Mouse (Mus musculus) adrenal gland, postnatal 36 days (tissue): ENCODE measurements at regions not wholly inside any gene's neighbourhood (a gene's known extent, or its start where the extent isn't known, plus 50 kb on each side); places are given as distances from the start of the nearest gene placed in this dataset.

Experiments used
- DNase-seq, 2 experiments: peaks; one replicate each; pipeline ENCODE4 v3.0.0; 2021; ENCODE audit warnings: mixed read lengths in 1 of 2

DNA sequence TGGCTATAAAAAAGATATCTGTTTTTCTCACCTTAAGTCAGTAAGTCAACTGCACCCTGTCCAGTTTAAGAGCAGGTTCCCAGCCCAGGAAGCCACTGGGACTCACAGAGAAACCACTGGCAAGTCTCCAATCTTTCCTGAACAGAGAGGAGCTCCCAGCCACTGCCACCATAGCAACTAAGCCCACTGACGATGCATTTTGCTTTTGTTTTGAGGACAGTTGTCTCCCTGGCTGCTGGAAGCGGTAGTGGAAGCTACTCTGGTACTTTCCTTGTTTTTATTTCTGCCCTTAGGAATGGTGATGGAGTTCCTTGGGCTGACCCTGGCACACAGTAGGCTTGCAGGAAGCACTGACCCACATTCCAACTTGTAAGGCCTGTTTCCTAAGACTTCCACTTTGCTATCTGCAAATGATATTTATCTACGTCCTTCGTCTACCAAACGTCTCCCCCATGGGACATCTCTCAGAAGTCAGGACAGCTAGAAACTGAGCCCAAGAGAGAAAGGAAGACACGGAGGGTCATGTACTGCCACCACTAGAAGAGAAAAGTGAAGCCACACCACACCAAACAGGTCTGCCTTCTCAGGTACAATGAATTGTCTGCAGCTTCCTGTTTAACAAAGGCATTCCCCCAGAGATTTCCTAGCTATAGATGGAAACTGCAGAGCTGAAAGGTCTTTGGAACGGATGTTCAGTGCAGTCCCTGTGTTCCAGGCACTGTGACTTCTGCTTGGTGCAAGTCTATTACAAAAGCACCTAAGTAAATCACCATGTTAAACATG is 125.7 kb upstream of the Fmo9 start:
- no peak for DNase-seq

DNA sequence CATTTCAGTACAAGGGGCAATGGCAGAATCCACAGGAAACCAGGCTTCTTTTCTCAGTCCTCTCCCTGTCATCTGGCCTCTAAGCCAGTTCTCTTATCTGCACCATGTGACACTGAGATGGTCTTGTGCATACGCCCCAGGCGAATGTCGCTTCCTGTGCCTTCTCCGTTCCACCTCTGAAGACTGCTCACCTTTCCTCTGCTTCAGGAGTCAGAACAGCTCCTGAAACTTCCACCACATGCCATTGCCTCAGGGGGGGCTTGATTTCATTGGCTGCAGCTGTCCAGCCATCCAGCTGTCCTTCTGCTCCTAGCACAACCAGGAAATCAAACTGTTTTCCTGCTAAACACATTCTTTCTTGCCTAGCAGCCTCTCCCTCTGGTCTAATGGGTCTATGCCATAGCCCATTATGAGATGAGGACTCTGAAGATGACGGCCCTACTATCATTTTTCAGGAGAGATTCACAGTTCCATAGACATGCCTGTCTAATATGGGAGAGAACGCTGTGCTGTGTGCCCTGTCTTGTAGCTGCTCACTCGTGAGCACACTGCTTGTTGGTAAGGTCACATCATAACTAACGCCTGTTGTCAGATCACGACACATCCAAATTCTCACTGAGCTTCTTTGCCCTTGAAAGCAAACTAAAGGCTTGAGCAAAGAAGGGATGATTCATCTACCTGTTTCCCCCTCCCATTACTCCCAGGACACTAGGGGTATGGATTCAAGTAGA is 129.9 kb upstream of the Fmo9 start:
- DNase-seq, result no peak

DNA sequence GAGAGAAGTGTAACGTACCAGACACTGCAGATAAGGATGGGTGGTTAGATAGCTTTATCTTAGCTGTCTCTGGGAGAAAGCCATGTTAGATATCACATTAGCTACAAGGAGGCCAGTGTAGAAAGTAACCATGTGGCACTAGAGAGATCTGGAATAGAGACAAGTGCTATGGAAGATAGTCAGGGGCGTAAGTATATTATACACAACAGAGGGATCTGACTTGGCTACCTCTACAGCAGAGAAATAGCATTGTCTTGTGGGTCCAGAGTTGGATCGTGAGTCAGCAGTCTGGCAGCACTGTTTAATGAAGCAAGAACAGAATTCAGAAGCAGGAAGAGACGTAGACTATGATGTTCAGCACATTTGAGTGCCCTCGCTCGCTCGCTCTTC is 130.4 kb upstream of the Fmo9 start:
- no peak for DNase-seq

DNA sequence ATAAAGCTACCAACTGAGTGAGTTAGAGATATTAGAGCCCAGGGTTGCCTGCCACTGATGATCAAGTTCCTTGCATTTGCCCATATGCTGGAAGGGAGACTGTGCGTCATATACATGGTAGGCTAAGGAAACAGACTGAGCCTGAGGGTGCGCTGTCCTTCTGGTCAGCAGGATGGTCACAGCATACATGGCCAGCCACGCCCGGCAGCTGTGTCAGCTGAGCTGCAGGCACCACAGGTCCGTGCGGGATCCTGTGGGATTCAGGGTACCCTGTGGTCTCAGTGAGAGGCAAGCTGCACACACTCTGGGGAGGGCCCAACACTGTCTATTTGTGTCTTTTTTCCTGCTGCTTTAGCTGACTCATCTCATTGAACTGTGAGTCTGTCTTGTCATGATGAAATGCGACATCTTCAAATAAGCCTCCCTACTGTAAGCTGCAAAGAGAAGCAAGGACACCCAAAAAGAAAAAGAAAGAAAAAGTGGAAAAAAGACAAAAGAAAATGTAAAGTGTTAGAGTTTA is 131.3 kb upstream of the Fmo9 start:
- peak in 1 of 2 experiments; percentile 15 for DNase-seq

DNA sequence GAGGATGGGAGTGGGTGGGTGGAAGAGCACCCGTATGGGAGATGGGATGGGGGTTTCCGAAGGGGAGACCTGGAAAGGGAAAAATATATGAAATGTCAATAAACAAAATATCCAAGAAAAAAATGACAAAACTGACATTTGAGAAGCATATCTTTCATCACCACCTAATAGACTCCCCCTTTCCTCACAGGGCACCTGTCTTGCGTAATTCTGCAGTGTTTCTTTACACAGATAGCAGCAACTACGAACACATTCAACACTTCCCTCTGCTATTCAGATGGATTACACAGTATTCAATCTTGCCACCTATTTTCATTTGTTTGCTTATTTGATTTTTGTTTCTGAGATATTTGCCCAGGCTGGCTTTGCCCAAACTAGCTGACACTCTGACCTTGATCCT is 136.3 kb upstream of the Fmo9 start:
- DNase-seq, result no peak

DNA sequence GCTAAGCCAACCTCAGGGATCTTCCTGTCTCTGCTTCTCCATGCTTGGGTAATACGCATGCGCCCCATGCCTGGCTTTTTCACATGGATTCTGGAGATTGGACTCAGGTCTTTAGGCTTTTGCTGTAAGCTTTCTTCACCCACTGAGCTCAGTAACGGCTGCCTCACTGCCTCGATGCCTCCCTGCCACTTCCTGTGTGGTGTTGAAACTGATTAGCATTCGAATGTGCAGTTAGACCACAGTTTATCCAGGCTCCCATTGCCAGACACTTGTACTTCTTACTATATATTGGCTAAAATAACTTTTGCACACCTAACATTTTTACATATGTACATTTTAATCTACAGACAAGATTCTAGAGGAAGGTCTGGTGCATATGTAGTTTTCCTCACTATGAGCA is 137.0 kb upstream of the Fmo9 start:
- DNase-seq, result no peak

DNA sequence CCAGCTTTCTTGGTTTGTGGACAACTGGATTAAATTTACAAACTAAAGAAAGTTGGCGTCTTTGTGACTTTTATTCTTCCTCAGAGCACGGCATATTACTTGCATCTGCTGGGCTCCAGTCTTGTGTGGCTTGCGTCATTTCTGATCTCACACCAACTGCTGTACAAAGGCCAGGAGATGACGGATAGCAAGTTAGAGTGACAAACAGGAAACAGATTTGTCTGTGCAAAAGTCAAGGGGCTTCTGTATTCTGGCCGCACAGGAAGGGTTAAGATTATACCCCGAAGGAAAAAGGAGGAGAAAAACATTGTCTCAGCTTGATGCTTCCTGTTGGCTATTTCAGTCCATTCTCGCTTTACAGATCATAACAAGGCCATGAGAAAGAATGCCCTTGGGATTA is 137.8 kb upstream of the Fmo9 start:
- DNase-seq, result no peak

DNA sequence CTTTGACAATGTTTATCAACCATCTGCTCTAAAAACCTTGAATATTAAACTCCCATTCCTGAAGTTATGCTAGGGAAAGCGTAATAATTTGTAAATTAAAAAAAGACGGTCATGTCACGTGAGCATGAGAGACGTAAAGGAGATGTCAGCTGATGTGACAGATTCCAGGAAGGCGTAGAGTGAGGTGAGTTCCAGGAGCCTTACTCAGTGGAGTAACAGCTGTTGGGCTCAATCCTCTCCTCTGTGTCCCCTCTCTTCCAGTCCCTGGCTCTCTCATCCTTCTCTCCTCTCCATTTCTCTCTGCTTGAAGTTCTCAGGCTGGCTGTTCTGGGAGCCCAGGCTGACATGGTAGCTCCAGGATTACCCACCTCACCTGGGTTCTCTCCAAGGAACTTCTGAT is 138.4 kb upstream of the Fmo9 start:
- no peak for DNase-seq

DNA sequence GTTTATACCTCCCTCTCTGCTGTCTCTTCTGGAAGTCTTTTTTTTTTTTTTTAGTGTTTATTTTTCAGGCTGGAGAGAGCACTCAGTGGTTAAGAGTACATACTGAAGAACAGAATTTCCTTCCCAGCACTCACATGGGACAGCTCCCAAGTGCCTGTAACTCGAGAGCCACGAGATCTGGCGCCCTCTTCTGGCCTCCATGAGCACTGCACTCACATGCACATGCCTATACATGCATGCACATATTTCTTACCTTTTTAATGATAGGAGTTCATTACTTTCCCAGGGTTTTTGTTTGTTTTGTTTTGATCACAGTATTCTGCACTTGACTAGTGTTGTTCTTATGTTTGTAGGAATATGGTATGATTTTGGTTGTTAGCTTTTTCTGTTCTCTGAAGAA is 139.5 kb upstream of the Fmo9 start:
- DNase-seq, result no peak

DNA sequence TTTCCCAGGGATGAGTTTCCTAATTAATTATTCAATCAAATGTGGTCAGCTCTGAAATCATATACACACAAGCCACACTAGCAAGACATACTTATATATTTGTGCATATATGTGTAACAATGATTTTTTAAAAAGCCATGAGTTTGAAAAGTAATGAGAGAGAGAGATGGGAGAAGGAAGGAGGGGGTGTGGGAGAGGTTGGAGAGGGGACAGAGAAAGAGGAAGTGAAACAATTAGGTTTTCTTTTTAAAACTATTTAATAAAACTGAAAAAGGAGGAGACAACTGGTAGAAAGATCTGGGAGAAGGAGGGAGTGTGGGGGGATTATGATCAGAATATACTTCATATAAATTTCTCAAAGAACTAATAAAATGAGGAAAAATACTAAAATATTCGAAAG is 155.7 kb upstream of the Fmo9 start:
- no peak for DNase-seq

DNA sequence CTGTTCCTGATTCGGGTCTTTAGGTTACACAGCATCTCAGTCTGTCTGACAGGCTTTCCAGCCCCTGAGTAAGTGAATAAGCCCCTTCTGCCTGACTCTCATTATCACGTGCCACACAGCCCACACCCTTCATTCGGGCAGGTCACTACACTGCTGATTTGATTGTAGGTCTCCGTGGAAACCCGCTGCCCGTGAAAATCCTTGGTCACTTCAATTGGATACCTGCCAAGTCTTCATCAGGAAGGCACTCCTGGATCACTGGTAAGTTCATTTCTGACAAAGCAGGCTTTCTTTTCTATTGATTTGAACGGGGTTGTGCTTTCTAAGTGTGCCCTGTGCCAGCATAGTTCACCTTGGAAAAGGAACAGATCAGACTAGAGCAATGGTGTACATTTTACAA is 158.2 kb upstream of the Fmo9 start:
- peak in 1 of 2 experiments; percentile 4 for DNase-seq

DNA sequence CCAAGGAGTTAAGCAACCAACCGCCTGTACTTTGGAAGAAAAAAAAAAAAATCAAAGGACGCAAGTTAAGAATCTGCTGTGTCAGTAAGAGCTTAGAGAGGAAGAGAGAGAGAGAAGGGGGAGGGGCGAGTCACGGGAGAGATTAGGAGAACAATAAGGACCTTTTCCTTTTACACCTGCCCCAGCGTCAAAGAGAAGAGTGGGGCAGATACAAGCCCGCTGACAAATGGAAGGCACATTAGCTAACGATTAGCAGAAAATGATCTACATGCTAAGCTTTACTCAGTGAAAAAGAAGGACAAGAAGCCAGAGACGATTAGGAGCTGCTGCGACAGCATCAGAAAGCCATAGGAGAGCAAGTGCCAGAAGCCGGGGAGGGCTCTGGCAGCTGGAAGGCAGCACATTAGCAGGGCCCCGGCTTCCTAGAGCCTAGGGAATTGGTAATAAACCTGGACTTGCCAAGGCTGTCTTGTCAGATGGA is 157.8 kb upstream of the Fam78b start:
- DNase-seq, result peak in 1 of 2 experiments; percentile 39

DNA sequence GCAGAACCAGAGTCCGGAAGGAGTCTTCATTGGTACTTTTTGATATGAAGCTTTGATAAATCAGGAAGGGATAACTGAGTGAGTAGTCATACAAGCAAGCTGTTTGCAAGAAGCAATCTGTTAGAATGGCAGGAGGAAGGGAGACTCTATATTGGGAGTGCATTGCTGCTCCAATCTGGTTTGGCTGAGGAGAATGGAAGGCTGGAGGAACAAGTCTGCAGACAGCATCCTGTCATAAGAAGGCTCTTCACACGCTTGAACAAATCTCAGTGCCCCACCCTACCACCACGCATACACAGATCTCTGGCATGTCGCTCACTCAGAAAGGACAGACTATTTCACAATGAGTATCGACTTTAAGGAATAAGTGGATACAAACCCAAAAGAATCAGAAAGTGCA is 154.7 kb upstream of the Fam78b start:
- no peak for DNase-seq

DNA sequence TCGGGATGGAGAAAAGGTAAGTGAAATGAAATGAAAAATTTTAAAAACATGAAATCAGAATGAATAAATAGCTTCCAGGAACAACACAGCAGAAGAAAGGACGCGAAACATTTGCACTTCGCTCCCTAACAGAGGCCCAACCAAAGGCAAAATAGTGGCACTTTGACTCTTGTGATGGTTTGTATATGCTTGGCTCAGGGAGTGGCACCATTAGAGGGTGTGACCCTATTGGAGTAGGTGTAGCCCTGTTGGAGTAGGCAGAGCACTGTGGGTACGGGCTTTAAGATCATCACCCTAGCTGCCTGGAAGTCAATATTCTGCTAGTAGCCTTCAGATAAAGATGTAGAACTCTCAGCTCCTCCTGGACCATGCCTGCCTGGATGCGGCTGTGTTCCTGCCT is 154.0 kb upstream of the Fam78b start:
- no peak for DNase-seq

DNA sequence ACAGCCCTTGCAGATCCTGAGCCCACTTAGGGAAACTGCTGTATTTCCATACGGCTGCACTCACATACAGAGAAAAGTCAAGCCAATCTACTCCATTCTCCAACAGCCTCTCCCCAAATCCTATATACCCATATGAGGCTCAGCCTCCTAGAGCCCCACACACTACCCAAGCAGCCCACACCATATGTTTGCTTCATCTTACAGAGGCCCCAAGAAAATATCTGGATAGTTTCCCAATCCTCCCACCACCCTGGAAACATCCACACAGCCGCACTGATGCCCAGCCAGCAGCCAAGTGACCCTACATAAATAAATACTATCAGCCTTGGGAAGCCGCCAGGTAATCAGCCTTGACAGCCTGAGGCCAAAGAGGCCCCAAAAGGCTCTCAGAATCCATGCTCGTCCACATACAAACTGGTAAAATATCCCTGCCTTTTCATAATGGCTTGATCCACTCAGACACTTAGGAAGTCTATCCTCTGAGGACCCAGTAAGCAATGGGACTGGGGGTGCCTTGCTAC is 153.1 kb upstream of the Fam78b start:
- peak; percentile 60 to 62 for DNase-seq

DNA sequence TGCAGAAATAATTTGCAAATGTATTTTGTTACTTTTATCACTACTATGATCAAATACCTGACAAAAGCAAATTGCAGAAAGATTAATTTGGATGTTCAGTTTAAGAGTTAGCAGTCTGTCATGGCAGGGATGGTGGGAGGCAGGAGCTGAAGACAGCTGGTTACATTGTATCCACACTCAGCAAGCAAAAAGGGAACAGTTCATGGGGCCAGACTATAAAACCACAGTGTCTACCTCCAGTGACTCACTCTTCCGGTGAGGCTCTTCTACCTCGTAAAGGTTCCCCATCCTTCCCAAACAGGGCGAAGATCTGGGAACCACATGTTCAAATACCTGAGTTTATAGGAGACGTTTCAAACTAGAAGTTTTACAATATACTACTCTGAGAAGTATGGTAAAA is 145.2 kb upstream of the Fam78b start:
- no peak for DNase-seq

DNA sequence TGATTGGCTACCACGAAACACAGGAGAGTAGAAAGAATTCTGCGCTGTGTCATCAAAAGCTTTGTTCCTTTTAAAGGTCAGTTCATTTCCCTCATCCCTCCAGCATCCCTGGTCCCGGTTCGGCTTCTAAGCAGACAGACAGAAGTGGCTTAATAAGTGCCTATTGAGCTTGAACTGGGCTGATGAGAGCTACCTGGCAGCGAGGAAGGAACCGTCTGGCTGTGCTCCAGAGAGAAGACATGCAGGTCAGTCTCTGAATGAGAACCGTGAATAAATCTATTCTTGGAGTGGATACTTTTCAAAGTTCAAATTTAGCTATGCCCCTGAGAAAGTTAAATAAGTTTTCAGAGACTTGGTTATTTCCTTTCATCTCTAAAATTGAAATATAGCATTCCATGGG is 135.0 kb upstream of the Fam78b start:
- DNase-seq, result no peak

DNA sequence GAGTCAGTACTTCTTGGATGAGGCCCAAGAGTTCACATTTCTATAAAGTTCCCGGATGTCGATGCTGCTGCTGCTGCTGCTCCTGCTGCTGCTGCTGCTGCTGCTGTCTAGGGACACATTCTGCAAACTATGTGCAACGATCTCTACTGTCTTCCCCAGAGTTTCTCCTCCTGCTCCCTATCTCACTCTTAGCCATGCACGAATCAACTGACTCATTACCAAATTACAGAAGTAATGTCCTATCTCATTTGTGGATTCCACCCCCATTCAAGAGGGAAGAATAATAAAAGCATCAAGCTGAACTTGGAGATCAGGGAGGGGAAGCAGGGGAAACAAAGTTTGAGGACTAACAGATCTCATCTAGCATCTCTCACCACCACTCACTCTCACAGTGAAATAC is 130.0 kb upstream of the Fam78b start:
- no peak for DNase-seq

DNA sequence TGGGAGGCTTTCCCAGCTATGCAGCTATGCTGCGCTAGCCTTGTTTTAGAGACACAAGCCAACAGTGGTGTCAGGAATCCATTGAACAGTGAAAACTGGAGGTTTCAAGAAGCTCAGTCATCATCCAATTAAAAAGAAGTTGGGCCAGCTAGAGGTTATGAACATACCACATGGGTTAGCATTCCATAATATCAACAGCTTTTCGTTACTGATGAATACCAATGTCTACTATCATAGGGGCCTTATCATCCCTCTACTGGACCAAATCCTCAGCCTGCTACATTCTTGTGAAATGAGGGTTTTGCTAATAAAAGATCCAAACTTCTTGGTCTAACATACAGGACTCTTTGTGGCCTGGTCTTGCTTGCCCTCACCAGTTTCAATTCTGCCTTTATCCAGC is 124.8 kb upstream of the Fam78b start:
- no peak for DNase-seq

DNA sequence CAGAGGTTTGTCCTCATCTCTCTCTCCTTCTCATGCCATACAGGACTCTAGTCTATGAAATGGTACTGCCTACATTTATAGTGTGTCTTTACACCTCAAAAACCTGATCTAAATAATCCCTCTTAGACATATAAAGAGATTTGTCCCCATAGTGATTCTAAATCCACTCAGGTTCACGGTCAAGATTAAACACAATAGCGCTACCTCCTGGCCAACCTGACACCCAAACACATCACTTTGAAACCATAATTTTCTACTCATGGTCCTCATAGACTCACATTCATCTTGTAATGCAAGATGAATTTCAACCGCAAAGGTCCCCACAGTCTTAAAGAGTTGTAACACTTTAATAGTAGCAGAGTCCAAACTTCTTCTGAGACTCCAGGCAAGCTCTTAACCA is 118.0 kb upstream of the Fam78b start:
- no peak for DNase-seq

DNA sequence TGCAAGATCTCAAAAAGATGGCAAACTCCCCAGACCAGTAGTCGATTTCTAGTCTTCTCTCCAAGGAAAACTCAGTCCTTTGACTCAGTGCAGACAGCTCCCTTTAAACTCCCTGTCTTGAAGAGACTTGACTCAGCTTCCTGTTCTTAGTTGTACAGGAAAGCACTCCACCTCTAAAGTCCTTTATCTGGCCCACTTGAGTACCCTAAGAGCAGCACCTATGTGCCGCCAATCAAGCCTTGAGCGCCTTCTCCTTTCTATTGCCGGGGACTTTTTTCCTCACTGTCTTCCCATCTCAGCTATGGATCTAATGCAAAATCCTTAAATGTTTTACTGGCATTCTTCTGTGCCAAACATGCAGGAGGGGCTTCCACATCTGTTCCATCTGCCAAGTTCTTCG is 105.3 kb upstream of the Fam78b start:
- DNase-seq, result no peak

DNA sequence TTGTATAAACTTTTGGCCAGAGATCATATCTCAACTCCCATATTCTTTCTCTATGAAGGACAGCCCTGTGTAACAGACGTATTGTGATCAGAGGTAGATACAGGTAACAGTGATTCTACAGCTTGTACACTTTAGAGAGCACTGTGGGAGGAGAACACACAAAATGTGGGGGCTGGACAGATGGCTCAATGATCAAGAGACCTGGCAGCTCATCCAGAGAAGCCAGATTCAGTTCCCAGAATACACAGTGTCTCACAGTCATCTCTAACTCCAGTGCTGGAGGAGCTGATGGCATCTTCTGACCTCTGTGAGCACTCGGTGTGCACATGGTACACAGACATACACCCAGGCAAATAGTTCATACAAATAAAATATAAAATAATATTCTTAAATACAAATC is 102.5 kb upstream of the Fam78b start:
- no peak for DNase-seq

DNA sequence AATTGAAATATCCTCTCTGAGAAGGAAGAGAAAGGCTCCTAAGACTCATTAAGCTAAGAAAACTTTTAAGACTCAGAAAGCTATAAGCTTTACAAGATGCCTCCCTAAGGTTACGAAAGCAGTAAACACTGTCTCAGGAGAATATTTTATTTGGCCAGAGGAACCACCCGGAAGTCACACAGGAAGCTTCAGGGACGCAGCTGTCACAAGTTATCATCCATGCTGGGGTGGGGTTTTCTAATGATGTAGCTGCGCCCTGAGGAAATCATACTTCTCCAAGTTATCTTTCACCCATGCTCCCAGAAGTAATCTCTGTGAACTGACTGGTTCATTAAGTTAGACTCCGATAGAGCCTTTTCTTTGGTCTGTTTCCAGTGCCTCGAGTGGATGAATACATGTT is 102.0 kb upstream of the Fam78b start:
- no peak for DNase-seq
